Mouse (Mus musculus): Measurements from ENCODE around the gene Smim17. TPM values are rescaled to one million over a fixed set of nuclear protein-coding genes. Genes with fewer than 3 reads are reported as not detected.

Gene Smim17
- polyA plus RNA-seq, 1 experiment from 2014 or later: 0.90 TPM

DNA sequence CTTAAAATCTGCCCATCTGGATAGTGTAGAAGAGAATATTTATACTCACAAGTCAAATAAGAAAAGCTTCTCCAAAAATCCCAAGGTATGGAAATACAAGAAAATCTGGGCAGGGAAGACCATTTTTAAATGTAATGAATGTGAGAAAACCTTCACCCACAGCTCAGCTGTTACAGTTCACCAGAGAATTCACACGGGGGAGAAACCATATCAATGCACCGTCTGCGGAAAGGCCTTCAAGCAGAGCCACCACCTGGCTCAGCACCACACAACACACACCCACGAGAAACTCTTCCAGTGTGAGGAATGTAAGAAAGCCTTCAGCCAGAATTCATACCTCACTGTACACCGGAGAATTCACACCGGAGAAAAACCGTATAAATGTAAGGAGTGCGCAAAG is 20.1 kb upstream of the Smim17 start:
- Histone ChIP-seq H3K27ac (no peak overlapping the region), H3K36me3 (replicated peaks) (no peaks in the 10 kb centered on the region), H3K4me1 (peaks cover 12% of the 10 kb centered on the region), H3K27me3 (ENCODE audit: poor library complexity, severe bottlenecking) (no peaks in the 10 kb centered on the region), H3K4me3 (no peak overlapping the region), H3K9me3 (peaks cover 7% of the 10 kb centered on the region; the same call in 1 of the 2 replicates)
- no peak for DNase-seq (ENCODE audit: extremely low spot score, low spot score)
- WGBS: 87% methylated on average over 8 of the region's 8 CpGs

DNA sequence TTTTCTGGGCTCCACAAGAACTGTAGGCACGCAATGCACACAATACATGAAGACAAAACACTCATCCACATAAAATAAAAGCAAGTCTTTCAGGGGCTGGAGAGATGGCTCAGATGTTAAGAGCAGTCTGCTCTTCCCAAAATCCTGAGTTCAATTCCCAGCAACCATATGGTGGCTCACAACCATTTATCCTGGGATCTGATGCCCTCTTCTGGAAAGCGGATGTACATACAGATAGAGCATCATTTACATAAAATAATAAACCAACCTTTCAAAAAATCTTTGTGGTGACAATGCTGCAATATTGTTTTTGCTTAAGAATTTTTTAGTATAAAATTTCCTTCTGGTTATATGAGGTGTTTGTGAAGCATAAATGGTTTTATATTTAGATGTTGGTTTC is 17.1 kb upstream of the Smim17 start:
- Histone ChIP-seq H3K9me3 (peaks cover 8% of the 10 kb centered on the region; the same call in 1 of the 2 replicates), H3K27ac (no peak overlapping the region), H3K4me1 (peaks cover 20% of the 10 kb centered on the region), H3K4me3 (no peak overlapping the region), H3K36me3 (replicated peaks) (no peaks in the 10 kb centered on the region), H3K27me3 (ENCODE audit: poor library complexity, severe bottlenecking) (no peaks in the 10 kb centered on the region)
- no peak for DNase-seq (ENCODE audit: extremely low spot score, low spot score)
- WGBS: 79% methylated on average over 2 of the region's 2 CpGs

DNA sequence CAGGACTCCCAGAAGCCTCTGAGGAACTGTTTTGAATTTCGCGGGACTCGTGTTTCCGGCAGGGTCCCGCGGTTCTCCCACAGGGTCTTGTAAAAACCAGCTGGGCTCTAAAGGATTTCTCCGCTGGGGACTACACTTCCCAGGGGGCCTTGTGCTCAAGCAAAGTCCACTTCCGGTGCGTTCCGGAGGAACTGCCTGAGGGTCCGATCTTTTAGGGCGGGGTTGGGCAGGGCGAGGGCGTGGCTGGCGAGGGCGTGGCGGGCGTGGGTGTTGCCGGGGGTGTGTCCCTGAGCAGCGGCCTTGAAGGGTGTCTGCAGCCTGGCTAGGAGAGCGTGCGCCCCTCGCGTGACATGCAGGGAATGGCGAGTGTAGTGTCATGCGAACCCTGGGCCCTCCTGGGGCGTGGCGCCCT is 15.5 kb upstream of the Smim17 start, which contains the start of gene Zfp28:
Zfp28 (plus strand) TSS at position 252 of the 412 bp plus-strand sequence.
- Histone ChIP-seq H3K4me3 (peak within 1 kb of the TSS; percentile 71), H3K27ac (peak within 1 kb of the TSS; percentile 79), H3K4me1 (peaks cover 20% of the 10 kb centered on the region), H3K27me3 (ENCODE audit: poor library complexity, severe bottlenecking) (no peaks in the 10 kb centered on the region), H3K9me3 (peaks cover 11% of the 10 kb centered on the region; the same call in 1 of the 2 replicates), H3K36me3 (replicated peaks) (peaks cover 13% of the 10 kb centered on the region)
- DNase-seq (ENCODE audit: extremely low spot score, low spot score): peak; percentile 98
- WGBS: 0% methylated on average over 28 of the region's 28 CpGs

DNA sequence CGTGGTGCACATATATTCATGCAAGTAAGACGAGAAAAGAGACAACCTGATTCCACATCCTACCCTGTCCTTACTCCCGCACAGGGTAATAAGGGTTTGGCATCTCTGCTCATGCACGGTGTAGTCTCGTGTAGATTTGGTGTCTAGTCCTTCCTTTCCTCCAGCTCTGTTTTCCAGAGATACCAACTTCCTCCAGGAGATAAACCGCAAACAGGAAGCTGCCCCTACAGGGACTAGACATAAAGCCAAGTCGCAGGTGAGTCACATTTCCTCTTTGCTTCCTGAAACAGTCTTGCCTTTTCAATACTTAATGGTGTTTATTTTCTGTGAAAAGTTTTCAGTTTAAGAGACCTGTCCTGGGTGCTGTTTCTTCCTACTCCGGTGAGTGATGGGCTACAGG is 14.5 kb upstream of the Smim17 start:
- H3K27ac ChIP-seq: no peak overlapping the region
- H3K9me3 ChIP-seq: peaks cover 11% of the 10 kb centered on the region; the same call in 1 of the 2 replicates
- H3K27me3 ChIP-seq (ENCODE audit: poor library complexity, severe bottlenecking): no peaks in the 10 kb centered on the region
- peaks cover 20% of the 10 kb centered on the region for H3K4me1 ChIP-seq
- no peak for DNase-seq (ENCODE audit: extremely low spot score, low spot score)
- H3K4me3 ChIP-seq: peak overlapping the region; percentile 71
- peaks cover 14% of the 10 kb centered on the region for H3K36me3 ChIP-seq (replicated peaks)
- 74% methylated on average over 8 of the region's 8 CpGs for WGBS

DNA sequence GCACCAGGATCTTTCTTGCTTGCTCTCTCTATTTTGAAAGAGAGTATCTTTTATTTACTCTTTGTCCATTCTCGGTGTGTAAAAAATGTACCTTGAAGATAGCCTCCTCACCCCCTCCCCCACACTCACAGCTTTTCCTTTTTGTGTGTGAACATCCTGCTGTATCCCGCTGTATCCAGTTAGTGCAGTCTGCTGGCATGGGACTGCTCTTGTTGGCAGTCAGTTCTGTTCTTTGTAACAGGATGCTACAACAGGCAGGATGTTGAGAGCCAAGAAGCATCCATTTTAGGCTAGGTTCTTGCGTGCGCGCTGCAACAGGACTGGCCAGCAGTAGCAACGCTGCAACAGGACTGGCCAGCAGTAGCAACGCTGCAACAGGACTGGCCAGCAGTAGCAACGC is 11.5 kb upstream of the Smim17 start:
- Histone ChIP-seq H3K9me3 (peaks cover 11% of the 10 kb centered on the region; the same call in 1 of the 2 replicates), H3K4me3 (no peak overlapping the region), H3K36me3 (replicated peaks) (peaks cover 40% of the 10 kb centered on the region), H3K27ac (no peak overlapping the region), H3K4me1 (peaks cover 19% of the 10 kb centered on the region), H3K27me3 (ENCODE audit: poor library complexity, severe bottlenecking) (no peaks in the 10 kb centered on the region)
- WGBS: 96% methylated on average over 8 of the region's 8 CpGs
- no peak for DNase-seq (ENCODE audit: extremely low spot score, low spot score)

DNA sequence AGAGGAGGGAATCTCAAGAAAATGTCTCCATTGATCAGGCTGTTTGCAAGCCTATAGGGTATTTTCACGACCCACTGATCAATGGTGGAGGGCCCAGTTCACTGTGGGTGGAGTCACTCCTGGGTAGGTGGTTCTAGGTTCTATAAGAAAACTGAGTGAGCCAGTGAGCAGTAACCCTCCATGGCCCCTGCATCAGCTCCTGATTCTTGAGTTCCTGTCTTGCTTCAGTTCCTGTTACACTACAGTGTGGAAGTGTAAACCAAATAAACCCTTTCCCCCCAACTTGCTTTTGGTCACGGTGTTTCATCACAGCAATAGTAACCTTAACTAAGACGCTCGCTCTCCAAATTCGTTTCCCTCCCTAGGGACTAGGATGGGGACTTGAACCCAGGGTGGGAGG is 9.5 kb upstream of the Smim17 start:
- H3K27me3 ChIP-seq (ENCODE audit: poor library complexity, severe bottlenecking): no peaks in the 10 kb centered on the region
- 88% methylated on average over 5 of the region's 5 CpGs for WGBS
- no peak overlapping the region for H3K4me3 ChIP-seq
- peaks cover 6% of the 10 kb centered on the region; the same call in 1 of the 2 replicates for H3K9me3 ChIP-seq
- DNase-seq (ENCODE audit: extremely low spot score, low spot score): no peak
- H3K4me1 ChIP-seq: peaks cover 4% of the 10 kb centered on the region; the same call in 1 of the 2 replicates
- H3K27ac ChIP-seq: no peak overlapping the region
- peaks cover 59% of the 10 kb centered on the region for H3K36me3 ChIP-seq (replicated peaks)

DNA sequence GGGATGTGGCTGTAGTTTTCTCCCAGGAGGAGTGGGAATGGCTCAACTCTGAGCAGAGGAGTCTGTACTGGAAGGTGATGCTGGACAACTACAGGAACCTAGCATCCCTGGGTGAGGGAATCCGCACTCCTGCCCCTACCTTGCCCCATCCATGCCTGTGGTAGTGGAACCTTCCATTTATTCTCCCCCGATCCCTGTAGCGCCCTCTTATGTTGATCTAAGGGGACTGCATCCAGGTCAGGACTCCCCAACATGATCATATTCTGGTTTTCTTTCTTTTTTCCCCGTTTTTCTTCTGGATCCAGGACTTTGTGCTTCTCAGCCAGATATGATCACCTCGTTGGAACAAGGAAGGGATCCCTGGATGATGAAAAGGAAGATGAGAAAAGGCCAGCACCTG is 9.1 kb upstream of the Smim17 start:
- 78% methylated on average over 5 of the region's 5 CpGs for WGBS
- peaks cover 6% of the 10 kb centered on the region; the same call in 1 of the 2 replicates for H3K9me3 ChIP-seq

DNA sequence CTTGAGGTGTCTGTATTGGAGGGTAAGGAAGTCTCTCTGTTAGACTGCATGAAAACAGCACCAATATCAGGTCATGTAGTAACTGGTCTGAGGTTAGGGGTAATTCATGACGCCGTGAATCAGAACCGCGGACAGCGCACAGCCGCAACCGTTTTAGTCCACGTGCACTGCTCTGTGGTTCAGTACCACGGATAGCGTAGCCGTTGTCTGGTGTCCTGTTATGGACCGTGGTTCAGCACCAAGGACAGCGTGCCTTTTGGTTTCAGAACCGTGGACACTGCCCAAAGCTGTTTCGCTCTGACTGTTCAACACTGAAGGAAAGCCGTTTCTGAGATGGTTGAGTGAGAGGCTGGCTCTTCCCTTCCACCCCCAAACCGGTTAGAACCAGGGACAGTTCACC is 11.5 kb downstream of the Smim17 start, which contains the start of gene Gm20715:
Gm20715 (plus strand) TSS at position 235 of the 400 bp plus-strand sequence.
- H3K9me3 ChIP-seq: no peaks in the 10 kb centered on the region
- 2% methylated on average over 17 of the region's 17 CpGs for WGBS
- peaks cover 4% of the 10 kb centered on the region for H3K4me1 ChIP-seq
- DNase-seq (ENCODE audit: extremely low spot score, low spot score): peak; percentile 85
- no peaks in the 10 kb centered on the region for H3K27me3 ChIP-seq (ENCODE audit: poor library complexity, severe bottlenecking)
- no peaks in the 10 kb centered on the region for H3K36me3 ChIP-seq (replicated peaks)
- H3K4me3 ChIP-seq: no peak within 1 kb of the TSS
- no peak within 1 kb of the TSS for H3K27ac ChIP-seq

More for the DNA sequence above, 9.1 kb upstream of the Smim17 start:
- Histone ChIP-seq H3K27me3 (ENCODE audit: poor library complexity, severe bottlenecking) (no peaks in the 10 kb centered on the region), H3K27ac (no peak overlapping the region), H3K4me1 (no peaks in the 10 kb centered on the region), H3K36me3 (replicated peaks) (peaks cover 64% of the 10 kb centered on the region), H3K4me3 (no peak overlapping the region)
- DNase-seq (ENCODE audit: extremely low spot score, low spot score): no peak

DNA sequence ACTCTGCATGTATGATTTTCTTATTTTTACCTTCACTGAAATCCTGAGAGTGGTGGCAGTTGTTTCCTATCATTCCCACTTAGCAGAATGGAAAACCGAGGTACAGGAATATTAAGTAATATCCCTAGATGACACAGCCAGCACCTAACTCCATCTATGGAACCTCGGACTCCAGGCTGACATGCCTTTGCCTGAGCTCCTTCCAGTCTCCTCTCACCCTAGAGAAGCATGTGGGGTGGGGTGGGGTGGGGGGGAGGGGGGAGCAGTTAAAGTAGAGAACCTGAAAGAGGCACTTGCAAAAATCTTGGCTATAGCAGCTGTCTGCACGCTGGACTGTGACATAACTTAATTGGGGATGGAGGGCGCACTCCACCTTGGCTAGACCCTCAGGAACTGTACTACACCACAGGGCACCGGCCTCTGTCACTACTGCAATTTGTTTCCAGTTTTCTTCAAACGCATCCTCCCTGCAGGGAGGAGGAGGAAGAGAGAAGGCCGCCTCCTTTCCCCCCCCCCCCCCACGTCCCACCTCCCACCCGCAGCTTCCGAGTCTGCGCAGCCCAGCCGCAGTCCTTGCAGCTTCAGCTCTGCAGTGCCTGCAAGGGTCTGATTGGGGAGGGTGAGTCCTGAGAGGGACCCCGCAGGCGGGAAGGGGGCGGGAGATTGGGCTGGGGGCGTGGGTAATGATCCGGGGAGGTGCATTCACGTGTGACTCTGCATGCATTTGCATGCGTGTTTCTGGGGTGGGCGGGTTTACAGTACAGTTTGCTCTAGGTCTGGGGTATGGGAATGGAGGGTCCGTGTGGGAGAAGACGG is 16.3 kb downstream of the Smim17 start:
- H3K4me1 ChIP-seq: peaks cover 6% of the 10 kb centered on the region
- peak overlapping the region; percentile 32 for H3K4me3 ChIP-seq
- no peaks in the 10 kb centered on the region for H3K9me3 ChIP-seq
- no peak overlapping the region for H3K27ac ChIP-seq
- WGBS: 7% methylated on average over 21 of the region's 22 CpGs
- H3K36me3 ChIP-seq (replicated peaks): no peaks in the 10 kb centered on the region
- no peak for DNase-seq (ENCODE audit: extremely low spot score, low spot score)
- no peaks in the 10 kb centered on the region for H3K27me3 ChIP-seq (ENCODE audit: poor library complexity, severe bottlenecking)

DNA sequence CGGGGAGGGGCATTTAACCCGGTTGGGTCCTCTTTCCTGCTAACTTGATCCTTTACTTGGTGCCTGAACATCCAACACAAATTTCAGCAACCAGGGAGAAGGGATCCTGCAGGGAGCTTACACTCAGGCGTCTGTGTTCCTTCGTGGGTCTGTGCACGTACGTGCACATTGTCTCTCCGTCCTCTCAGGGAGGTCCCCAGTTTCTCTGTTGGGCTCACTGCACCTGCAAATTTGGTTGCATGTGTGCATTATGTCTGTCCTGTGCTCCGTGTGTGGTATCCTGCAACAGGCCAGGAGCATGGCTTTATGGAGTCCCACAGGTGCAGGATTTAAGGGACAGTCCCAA is 16.9 kb downstream of the Smim17 start:
- peaks cover 6% of the 10 kb centered on the region for H3K4me1 ChIP-seq
- H3K27me3 ChIP-seq (ENCODE audit: poor library complexity, severe bottlenecking): no peaks in the 10 kb centered on the region
- WGBS: 19% methylated on average over 8 of the region's 8 CpGs
- no peak for DNase-seq (ENCODE audit: extremely low spot score, low spot score)
- no peaks in the 10 kb centered on the region for H3K36me3 ChIP-seq (replicated peaks)
- H3K9me3 ChIP-seq: no peaks in the 10 kb centered on the region
- peak overlapping the region; percentile 32; the same call in 1 of the 2 replicates for H3K4me3 ChIP-seq
- no peak overlapping the region for H3K27ac ChIP-seq

DNA sequence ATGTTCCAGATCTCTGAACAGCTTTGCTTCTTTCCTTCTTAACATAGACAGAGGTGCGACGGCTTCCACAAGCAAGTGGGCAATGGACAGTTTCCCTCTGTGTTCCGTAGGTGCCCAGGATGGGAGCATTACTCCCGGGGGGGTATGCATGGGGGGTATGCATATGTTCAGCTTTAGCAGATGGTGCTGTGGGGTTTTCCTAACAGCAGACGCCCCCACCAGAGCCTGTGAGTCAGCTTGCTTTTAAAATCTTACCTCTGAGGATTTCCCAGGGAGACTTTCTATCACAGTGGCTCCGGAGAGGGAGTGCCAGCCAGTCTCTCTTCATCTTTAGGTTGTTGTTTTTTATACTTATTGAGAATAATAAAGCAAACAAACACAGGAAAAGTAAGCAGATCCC is 21.4 kb downstream of the Smim17 start:
- Histone ChIP-seq H3K9me3 (peaks cover 9% of the 10 kb centered on the region; the same call in 1 of the 2 replicates), H3K36me3 (replicated peaks) (no peaks in the 10 kb centered on the region), H3K4me3 (no peak overlapping the region), H3K27ac (no peak overlapping the region), H3K27me3 (ENCODE audit: poor library complexity, severe bottlenecking) (no peaks in the 10 kb centered on the region), H3K4me1 (peaks cover 4% of the 10 kb centered on the region)
- 82% methylated on average over 6 of the region's 6 CpGs for WGBS
- DNase-seq (ENCODE audit: extremely low spot score, low spot score): no peak

DNA sequence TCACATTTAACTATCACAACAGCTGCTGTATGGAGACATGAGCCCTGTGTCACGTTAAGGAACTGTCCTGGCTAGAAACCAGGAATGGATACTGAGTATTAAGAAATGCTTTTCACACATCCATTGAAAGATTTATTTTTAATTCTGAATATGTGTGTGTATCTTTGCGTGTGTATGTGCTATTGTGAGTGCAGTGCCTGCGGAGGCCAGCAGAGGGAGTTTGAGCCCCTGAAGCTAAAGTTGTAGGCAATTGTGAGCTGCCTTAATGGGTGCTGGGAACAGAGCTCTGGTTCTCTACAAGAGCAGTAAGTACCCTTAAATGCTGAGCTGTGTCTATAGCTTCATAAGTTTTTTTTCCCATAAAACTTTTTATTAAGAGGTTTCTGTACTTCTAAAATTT is 30.9 kb downstream of the Smim17 start:
- no peak for DNase-seq (ENCODE audit: extremely low spot score, low spot score)
- H3K27ac ChIP-seq: no peak overlapping the region
- H3K4me1 ChIP-seq: peaks cover 2% of the 10 kb centered on the region
- 86% methylated on average over 3 of the region's 3 CpGs for WGBS
- no peak overlapping the region for H3K4me3 ChIP-seq
- peaks cover 16% of the 10 kb centered on the region; the same call in 1 of the 2 replicates for H3K9me3 ChIP-seq
- no peaks in the 10 kb centered on the region for H3K36me3 ChIP-seq (replicated peaks)
- H3K27me3 ChIP-seq (ENCODE audit: poor library complexity, severe bottlenecking): no peaks in the 10 kb centered on the region

DNA sequence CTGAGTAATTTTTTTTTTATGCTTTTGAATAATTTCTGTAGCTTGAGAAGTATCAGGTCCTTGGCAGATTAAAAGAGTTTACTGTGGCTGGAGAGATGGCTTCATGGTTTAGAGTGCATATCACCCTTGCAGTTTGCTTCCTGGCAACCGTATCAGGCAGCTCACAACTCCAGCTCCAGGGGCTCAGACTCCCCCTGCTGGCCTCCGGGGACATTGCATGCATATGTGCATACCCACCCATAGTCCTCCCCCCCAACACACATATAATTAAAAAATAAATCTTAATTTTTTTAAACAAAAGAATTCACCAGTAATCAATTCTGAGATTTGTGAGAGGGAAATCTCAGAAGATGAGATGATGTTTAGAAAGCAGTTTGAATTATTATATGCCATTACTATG is 31.8 kb downstream of the Smim17 start:
- 57% methylated on average over 2 of the region's 2 CpGs for WGBS
- Histone ChIP-seq H3K9me3 (peaks cover 12% of the 10 kb centered on the region; the same call in 1 of the 2 replicates), H3K27ac (no peak overlapping the region), H3K4me1 (peaks cover 10% of the 10 kb centered on the region), H3K4me3 (no peak overlapping the region), H3K27me3 (ENCODE audit: poor library complexity, severe bottlenecking) (no peaks in the 10 kb centered on the region), H3K36me3 (replicated peaks) (no peaks in the 10 kb centered on the region)
- DNase-seq (ENCODE audit: extremely low spot score, low spot score): no peak
